ENCODE assay signal across 16 mouse cellular contexts in genomic region chr7:130590845-130591437, GRCm38 (mm10). TPM values are rescaled to one million over a fixed set of nuclear protein-coding genes. Genes with fewer than 3 reads are reported as not detected.
DNase-seq lines count a peak whose midpoint lies in the region; ATAC-seq and TF ChIP-seq lines count a peak whose summit lies in the region.
"Had no signal": no experiment of that assay in that cellular context is flagged by ENCODE, and none has a peak within 500 bp of the region (broad histone marks: within the 10 kb centered on the region; RNA-seq: fewer than 3 reads in every experiment).

No protein-coding gene starts in this region.

- DNase-seq in adrenal gland, adult 2 months, result peak; percentile 26
- DNase-seq in adrenal gland, postnatal 36 days, result no peak
- DNase-seq in kidney, adult 2 months, result no peak
- peak; percentile 18 for DNase-seq in MEL (ENCODE audit: low read depth, low spot score)
- peak; percentile 10 for DNase-seq in naive thymus-derived CD4-positive, alpha-beta T cell, adult 2 months (ENCODE audit: low read depth)
- DNase-seq in layer of hippocampus, postnatal 14 days (ENCODE audit: low spot score in 2 of 2), result no peak
- DNase-seq in right cerebral cortex, postnatal 25 days, result no peak
- DNase-seq: adrenal gland, postnatal 14 days; cerebellum, postnatal 10 days; kidney, postnatal 36 days; right cerebral cortex, postnatal 14 days had no signal

- no peaks in the 10 kb centered on the region for H3K27me3 ChIP-seq in kidney, adult 2 months (replicated peaks; ENCODE audit: control insufficient read depth, insufficient read depth, low read length)
- H3K27me3 ChIP-seq in kidney, embryonic 14.5 days (ENCODE audit: control insufficient read depth, insufficient read depth, low read length), result no peaks in the 10 kb centered on the region
- peaks cover 3 to 10% of the 10 kb centered on the region in 2 experiments for H3K27me3 ChIP-seq in MEL (ENCODE audit: control insufficient read depth in 1 of 2, insufficient read depth in 2 of 2, low read length in 2 of 2)
- H3K27me3 ChIP-seq: limb, embryonic 12.5 days; lung, embryonic 15.5 days; neural tube, embryonic 15.5 days had no signal

- peak overlapping the region; percentile 90; the same call in 1 of the 2 replicates for H3K27ac ChIP-seq in kidney, adult 2 months (ENCODE audit: insufficient read depth, low read depth, low read length)
- H3K27ac ChIP-seq in kidney, embryonic 14.5 days (ENCODE audit: low read depth, low read length), result no peak overlapping the region
- H3K27ac ChIP-seq in MEL (ENCODE audit: control insufficient read depth, low read depth, low read length), result no peak overlapping the region
- H3K27ac ChIP-seq: hindbrain, embryonic 10.5 days; limb, embryonic 12.5 days; neural tube, embryonic 15.5 days had no signal

- H3K4me2 ChIP-seq in kidney, embryonic 14.5 days (replicated peaks; ENCODE audit: low read depth, low read length), result no peak overlapping the region
- H3K4me2 ChIP-seq: limb, embryonic 12.5 days; lung, embryonic 15.5 days; neural tube, embryonic 15.5 days had no signal

- no peaks in the 10 kb centered on the region for H3K9me3 ChIP-seq in kidney, embryonic 14.5 days (ENCODE audit: control insufficient read depth, low read length)
- no peaks in the 10 kb centered on the region for H3K9me3 ChIP-seq in MEL (replicated peaks; ENCODE audit: insufficient read depth, low read length)
- H3K9me3 ChIP-seq: hindbrain, embryonic 10.5 days; limb, embryonic 12.5 days; lung, embryonic 15.5 days; neural tube, embryonic 15.5 days had no signal

- no peak for TF ChIP-seq EP300 in MEL (IDR thresholded peaks at IDR 0.05; ENCODE audit: low read depth in 1 of 2, low read length in 2 of 2)

- H3K9ac ChIP-seq in kidney, embryonic 14.5 days (ENCODE audit: low read depth, low read length), result no peak overlapping the region
- H3K9ac ChIP-seq in MEL (ENCODE audit: control insufficient read depth, low read depth, low read length, poor library complexity, severe bottlenecking), result no peak overlapping the region
- H3K9ac ChIP-seq: limb, embryonic 12.5 days; lung, embryonic 15.5 days; neural tube, embryonic 15.5 days had no signal

- peaks cover 12% of the 10 kb centered on the region for H3K4me1 ChIP-seq in kidney, adult 2 months (ENCODE audit: control insufficient read depth, insufficient read depth, low read length)
- no peaks in the 10 kb centered on the region for H3K4me1 ChIP-seq in kidney, embryonic 14.5 days (ENCODE audit: control insufficient read depth, insufficient read depth, low read length)
- H3K4me1 ChIP-seq in MEL (ENCODE audit: control insufficient read depth in 1 of 2, insufficient read depth in 2 of 2, low read length in 2 of 2), result no peaks in the 10 kb centered on the region
- H3K4me1 ChIP-seq: limb, embryonic 12.5 days had no signal

- no peak for ATAC-seq in kidney, embryonic 14.5 days (ENCODE audit: low FRiP score, low TSS enrichment)

- TF ChIP-seq RAD21 in MEL (IDR thresholded peaks at IDR 0.05; ENCODE audit: low read depth, low read length), result no peak

- no peaks in the 10 kb centered on the region for H3K36me3 ChIP-seq in kidney, adult 2 months (ENCODE audit: control insufficient read depth, insufficient read depth, low read length)
- no peaks in the 10 kb centered on the region for H3K36me3 ChIP-seq in kidney, embryonic 14.5 days (ENCODE audit: control insufficient read depth, insufficient read depth, low read length)
- H3K36me3 ChIP-seq in MEL (ENCODE audit: control insufficient read depth in 1 of 2, insufficient read depth in 2 of 2, low read length in 2 of 2), result no peaks in the 10 kb centered on the region
- H3K36me3 ChIP-seq: hindbrain, embryonic 10.5 days; limb, embryonic 12.5 days; lung, embryonic 15.5 days; neural tube, embryonic 15.5 days had no signal

- WGBS in kidney, adult 2 months, result 34% methylated on average over 8 of the region's 8 CpGs
- WGBS in kidney, embryonic 14.5 days, result 75% methylated on average over 8 of the region's 8 CpGs

- TF ChIP-seq POLR2A in kidney, adult 2 months (IDR thresholded peaks at IDR 0.05; ENCODE audit: low read depth, low read length), result no peak
- no peak for TF ChIP-seq POLR2A in MEL (IDR thresholded peaks at IDR 0.05; ENCODE audit: control insufficient read depth in 1 of 2, insufficient read depth in 1 of 2, low read depth in 1 of 2, low read length in 2 of 2, poor library complexity in 1 of 2)

- H3K79me2 ChIP-seq in MEL (ENCODE audit: control insufficient read depth, insufficient read depth, low read length, poor library complexity), result no peaks in the 10 kb centered on the region

- TF ChIP-seq CTCF in kidney, adult 2 months (conservative IDR thresholded peaks at IDR 0.05; ENCODE audit: insufficient read depth, insufficient read length, low read depth, low read length), result no peak
- no peak for TF ChIP-seq CTCF in MEL (IDR thresholded peaks at IDR 0.05 in 2 of 3, conservative IDR thresholded peaks at IDR 0.05 in 1 of 3; ENCODE audit: control insufficient read depth in 1 of 3, insufficient read depth in 1 of 3, low read depth in 2 of 3, low read length in 3 of 3, poor library complexity in 1 of 3, severe bottlenecking in 1 of 3)

- no peak overlapping the region for H3K4me3 ChIP-seq in kidney, adult 2 months (ENCODE audit: insufficient read depth, low read depth, low read length)
- H3K4me3 ChIP-seq in kidney, embryonic 14.5 days (ENCODE audit: low read length), result no peak overlapping the region
- H3K4me3 ChIP-seq in MEL (ENCODE audit: control insufficient read depth in 1 of 2, insufficient read depth in 1 of 2, low read depth in 2 of 2, low read length in 2 of 2), result no peak overlapping the region
- H3K4me3 ChIP-seq: hindbrain, embryonic 10.5 days; limb, embryonic 12.5 days; lung, embryonic 15.5 days; neural tube, embryonic 15.5 days had no signal

TF ChIP-seq in MEL, 35 proteins besides CTCF, POLR2A, EP300 and RAD21:
- TF ChIP-seq GATA1 (IDR thresholded peaks at IDR 0.05; ENCODE audit: low read depth, low read length), result no peak
- no peak for TF ChIP-seq POLR2AphosphoS5 (IDR thresholded peaks at IDR 0.05; ENCODE audit: borderline replicate concordance, low read depth, low read length)
- TF ChIP-seq POLR2AphosphoS2 (IDR thresholded peaks at IDR 0.05; ENCODE audit: low read length), result no peak
- no peak for TF ChIP-seq ZKSCAN1 (IDR thresholded peaks at IDR 0.05; ENCODE audit: low read depth, low read length)
- no peak for TF ChIP-seq BHLHE40 (IDR thresholded peaks at IDR 0.05; ENCODE audit: borderline replicate concordance, low read depth, low read length)
TF ChIP-seq in MEL: peak in this region for 0.

RNA-seq across cellular contexts. Expression of gene Tacc2, which starts 13.7 kb away (rescaled TPM):
- 10 to 100 TPM; 36.2 to 44.4 TPM for total RNA-seq in adrenal gland, adult 2 months (2021)
- polyA plus RNA-seq in adrenal gland, adult 2 months (2012; rRNA removed), result 37.0 and 43.0 TPM in 2 replicates
- total RNA-seq in adrenal gland, postnatal 36 days (2021), result 10 to 100 TPM; 26.6 to 35.5 TPM
- polyA plus RNA-seq in kidney, adult 2 months (2012; rRNA removed), result 72.2 and 78.4 TPM in 2 replicates
- polyA plus RNA-seq in kidney, embryonic 14.5 days (2014; fragmentation: Nextera tagmentation; extraction: Ambion mirVana), result 24.4 and 41.5 TPM in 2 replicates
- total RNA-seq in MEL (2012; rRNA removed), result 3.5 and 5.3 TPM in 2 replicates
- 10 to 100 TPM in 1 of 2 experiments, not detected in 1; 21.5 TPM for polyA plus RNA-seq in MEL (2012; ENCODE audit: insufficient read depth in 1 of 2, insufficient read length in 2 of 2, low read depth in 1 of 2, low replicate concordance in 2 of 2, missing spikeins in 1 of 2)
- total RNA-seq in layer of hippocampus, postnatal 14 days (2021), result 10 to 100 TPM; 86.2 to 86.5 TPM

RNA-seq across cellular contexts. Expression of gene Nsmce4a, which starts 18.0 kb away (rescaled TPM):
- 10 to 100 TPM; 54.1 to 68.9 TPM for total RNA-seq in adrenal gland, adult 2 months (2021)
- 50.4 and 73.4 TPM in 2 replicates for polyA plus RNA-seq in adrenal gland, adult 2 months (2012; rRNA removed)
- 10 to 100 TPM; 52.0 to 92.5 TPM for total RNA-seq in adrenal gland, postnatal 36 days (2021)
- polyA plus RNA-seq in kidney, adult 2 months (2012; rRNA removed), result 39.8 and 44.4 TPM in 2 replicates
- polyA plus RNA-seq in kidney, embryonic 14.5 days (2014; fragmentation: Nextera tagmentation; extraction: Ambion mirVana), result 228 and 242 TPM in 2 replicates
- total RNA-seq in MEL (2012; rRNA removed), result 124 and 134 TPM in 2 replicates
- 100 to 1,000 TPM; 117 to 129 TPM for polyA plus RNA-seq in MEL (2012; ENCODE audit: insufficient read depth in 1 of 2, insufficient read length in 2 of 2, low read depth in 1 of 2, low replicate concordance in 2 of 2, missing spikeins in 1 of 2)
- 10 to 100 TPM; 32.6 to 33.3 TPM for total RNA-seq in layer of hippocampus, postnatal 14 days (2021)

Comparison
In these comparisons a context has a peak if more than half of its experiments do, and no peak if none do; other contexts are left out.
1. DNase-seq: peak in adrenal gland, adult 2 months (single experiment), MEL (single experiment) and naive thymus-derived CD4-positive, alpha-beta T cell, adult 2 months (single experiment); none in adrenal gland, postnatal 36 days (0 of 2), kidney, adult 2 months (single experiment), layer of hippocampus, postnatal 14 days (0 of 2) and right cerebral cortex, postnatal 25 days (single experiment).